Mouse (Mus musculus) left cerebral cortex, postnatal 4 days (tissue): ENCODE results near the gene 1700016K19Rik. TPM values are rescaled to one million over a fixed set of nuclear protein-coding genes. Genes with fewer than 3 reads are reported as not detected.

Experiments
- DNase-seq: peaks from one replicate; pipeline ENCODE4 v3.0.0-alpha.2; 2022
- intact Hi-C: fragments of 180-260 bp; cut with DNase I; formaldehyde crosslinking; loops from one replicate; pipeline ENCODE4 v1.15.1; 2025
- total RNA-seq, 2 experiments: library from RNA; stranded (reverse); gene quantifications; 2 replicates each; pipeline ENCODE4 v1.2.3; 2021

1700016K19Rik gene
- total RNA-seq, 2 experiments from 2014 or later = 4.6 to 4.8 TPM

DNA sequence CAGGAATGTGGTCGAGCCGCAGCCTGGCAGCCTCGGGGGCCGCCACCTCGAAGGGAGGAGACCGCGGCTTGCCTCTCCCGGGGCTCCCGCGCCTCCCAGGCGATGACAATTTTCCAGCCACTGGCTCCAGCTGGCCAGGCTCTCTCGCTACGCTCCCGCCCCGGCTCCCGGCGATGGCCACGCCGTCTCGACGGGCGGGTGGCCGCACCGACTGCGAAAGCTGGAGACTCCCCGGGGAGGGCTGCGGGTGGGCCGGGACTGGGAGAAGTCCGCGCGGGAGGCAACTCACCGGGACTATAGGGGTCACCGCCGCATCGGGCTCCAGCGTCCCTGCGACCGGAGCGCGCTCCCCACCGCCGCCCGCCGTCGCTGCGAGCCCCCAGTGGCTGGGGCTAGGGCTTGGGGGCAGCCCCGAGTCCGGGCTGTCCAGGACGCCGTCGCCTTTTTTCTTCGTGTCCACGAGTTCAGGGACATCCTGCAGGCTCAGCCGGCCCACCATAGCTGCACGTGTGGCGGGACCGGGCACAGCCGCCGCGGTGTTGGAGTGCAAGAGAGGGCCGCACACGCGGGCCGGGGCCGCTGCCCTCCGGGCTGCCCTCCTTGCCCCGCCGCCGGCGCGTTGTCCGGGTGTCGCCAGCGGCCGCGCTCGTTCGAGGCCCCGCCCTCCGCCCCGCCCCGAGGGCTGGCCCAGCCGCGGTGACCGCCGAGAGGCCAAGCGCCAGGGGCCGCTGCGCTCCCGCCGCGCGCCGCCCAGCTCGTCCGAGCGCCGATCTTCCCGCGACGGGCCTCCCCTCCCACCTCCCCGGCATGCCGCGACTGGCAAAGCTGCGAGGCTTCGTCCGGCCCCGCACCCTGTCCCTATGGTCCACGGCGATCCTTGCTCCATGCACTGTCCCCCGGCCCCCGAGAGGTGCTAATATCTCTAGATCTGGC lies 27.7 kb downstream of the 1700016K19Rik start, which contains the start of gene Rflnb:
Gene Rflnb, minus strand, starts transcription at position 644 of the 933 bp plus-strand sequence.
- DNase-seq = peak; percentile 79
- intact Hi-C loops = no loop called here

GRCm38 (mm10) chr11:76028072-76028465 lies 28.4 kb downstream of the 1700016K19Rik start:
- no peak for DNase-seq
- intact Hi-C loops = no loop called here

DNA sequence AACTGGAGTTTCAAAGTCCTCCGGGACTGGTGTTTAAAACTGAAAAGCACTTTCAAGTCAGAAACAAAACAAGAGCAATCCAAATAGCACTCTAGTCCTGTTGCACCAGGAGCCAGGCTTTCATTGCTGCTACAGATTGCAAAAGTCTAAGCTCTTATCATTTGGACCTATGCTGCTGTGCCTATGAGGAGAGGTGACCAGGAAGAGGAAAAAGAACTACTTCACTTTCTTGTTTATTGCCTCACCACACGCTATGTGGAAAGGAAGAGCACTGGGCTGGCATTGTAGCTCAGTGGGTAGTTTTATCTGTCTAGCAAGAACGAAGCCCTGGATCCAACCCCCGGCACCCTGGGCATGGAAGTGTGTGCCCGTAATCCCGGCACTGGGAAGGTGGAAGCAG lies 33.6 kb downstream of the 1700016K19Rik start:
- intact Hi-C loops = no loop called here
- DNase-seq = no peak

DNA sequence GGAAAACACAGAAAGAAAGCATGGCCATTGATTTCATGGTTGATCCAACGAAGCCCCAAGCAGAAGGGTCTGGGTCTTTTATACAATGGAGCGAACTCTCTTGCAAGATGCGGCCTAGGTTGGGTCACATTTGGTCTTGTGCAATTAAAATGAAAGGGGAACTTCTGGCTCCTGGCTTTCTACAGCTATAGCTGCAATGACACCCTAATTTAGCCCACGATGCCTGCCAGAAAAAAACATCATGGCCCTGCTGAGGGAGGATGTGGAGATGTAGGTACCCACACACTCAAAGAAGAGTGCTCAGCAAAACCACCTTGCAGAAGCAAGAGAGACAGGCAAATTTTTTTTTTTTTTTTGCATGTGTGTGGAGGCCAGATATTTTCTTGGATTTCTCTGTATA lies 34.1 kb downstream of the 1700016K19Rik start:
- DNase-seq = no peak
- intact Hi-C loops = no loop called here

GRCm38 (mm10) chr11:76035182-76035581 lies 35.5 kb downstream of the 1700016K19Rik start:
- intact Hi-C loops = no loop called here

DNA sequence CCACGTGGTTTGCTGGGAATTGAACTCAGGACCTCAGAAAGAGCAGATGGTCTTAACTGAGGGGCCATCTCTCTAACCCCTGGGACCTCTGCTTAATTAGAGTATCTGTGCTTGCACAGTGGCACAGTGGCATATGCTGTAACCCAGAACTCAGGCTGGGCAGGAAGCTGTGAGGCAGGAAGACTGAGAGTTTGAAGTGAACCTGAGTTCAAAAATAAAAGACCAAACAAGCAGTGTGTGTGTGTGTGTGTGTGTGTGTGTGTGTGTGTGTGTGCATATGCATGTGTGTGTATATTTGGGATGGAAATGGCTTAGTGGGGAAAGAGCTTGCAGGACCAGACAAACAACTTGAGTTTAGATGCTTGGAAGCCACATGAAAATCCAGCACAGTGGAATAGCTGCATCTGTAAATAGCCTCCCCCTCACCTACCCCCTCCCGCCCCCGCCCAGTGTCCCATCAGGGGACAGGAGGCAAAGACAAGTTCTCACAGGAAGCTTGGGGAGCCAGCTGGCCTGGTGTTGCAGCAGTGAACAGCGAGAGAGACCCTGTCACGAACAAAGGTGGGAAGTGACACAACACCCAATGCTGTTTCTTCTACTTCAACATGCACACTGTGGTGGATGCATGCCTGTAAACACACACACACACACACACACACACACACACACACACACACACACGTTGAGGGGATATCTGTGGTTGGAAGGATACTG lies 38.0 kb downstream of the 1700016K19Rik start:
- intact Hi-C loops = no loop called here
- DNase-seq = no peak

More at GRCm38 (mm10) chr11:76035182-76035581, 35.5 kb downstream of the 1700016K19Rik start:
- peak; percentile 47 for DNase-seq

DNA sequence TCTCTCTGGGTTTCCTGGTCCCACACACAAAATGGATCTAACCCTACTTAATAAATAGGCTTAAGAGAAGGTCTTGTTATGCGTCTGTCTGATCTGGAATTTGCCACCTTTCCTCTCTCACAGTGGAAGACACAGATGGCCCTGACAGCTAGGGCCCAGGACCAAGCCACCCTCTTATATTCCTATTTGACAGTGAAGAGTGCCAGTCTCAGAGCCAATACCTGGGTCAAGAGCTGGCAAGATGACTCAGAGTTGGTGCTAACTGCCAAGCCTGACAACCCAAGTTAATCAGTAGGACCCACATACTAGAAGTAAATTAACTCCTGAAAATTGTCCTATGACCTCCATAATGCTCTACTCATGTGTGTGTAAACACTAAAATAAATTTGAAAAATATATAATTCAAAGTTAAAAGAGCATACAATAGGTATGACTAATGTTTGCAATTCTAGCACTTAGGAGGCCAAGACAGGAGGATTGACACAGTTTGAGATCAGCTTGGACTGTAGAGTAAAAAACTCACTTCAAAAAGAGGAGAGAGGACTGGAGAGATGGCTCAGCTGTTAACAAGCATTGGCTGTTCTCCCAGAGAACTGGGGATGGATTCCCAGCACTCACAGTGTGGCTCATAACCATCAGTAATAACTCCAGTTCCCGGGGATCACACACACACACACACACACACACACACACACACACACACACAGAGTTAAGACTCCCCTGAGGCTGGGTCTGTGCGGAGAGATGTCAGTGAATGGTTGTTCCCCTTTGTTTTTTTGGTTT lies 39.8 kb downstream of the 1700016K19Rik start:
- intact Hi-C loops = no loop called here
- DNase-seq = no peak

- DNase-seq = no peak
- intact Hi-C loops = no loop called here
Measured at GRCm38 (mm10) chr11:76040106-76040505, 40.4 kb downstream of the 1700016K19Rik start.

GRCm38 (mm10) chr11:76040761-76041376 lies 41.2 kb downstream of the 1700016K19Rik start:
- no peak for DNase-seq
- intact Hi-C loops = no loop called here

- intact Hi-C loops = no loop called here
- no peak for DNase-seq
Measured at GRCm38 (mm10) chr11:76042041-76042638, 42.4 kb downstream of the 1700016K19Rik start.

DNA sequence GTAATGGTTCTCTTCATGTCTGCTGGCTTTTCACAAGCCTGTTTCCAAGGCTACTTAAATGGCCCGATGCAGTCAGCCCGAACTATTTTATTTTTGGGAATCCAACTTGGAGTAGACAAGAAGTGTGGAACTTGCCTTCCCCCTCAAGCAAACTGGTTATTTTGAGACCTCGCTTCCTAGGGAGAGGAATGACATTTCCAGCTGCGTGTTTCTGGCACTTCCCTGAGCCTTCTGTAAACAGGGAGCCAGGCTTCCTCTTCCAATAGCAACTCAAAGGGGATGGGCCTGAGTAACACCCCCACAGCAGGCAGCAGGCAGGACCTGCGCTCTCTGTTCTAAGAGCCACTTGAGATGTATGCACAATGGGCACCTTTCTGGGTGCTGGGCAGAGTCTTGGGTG lies 43.2 kb downstream of the 1700016K19Rik start:
- intact Hi-C loops = no loop called here
- DNase-seq = no peak

DNA sequence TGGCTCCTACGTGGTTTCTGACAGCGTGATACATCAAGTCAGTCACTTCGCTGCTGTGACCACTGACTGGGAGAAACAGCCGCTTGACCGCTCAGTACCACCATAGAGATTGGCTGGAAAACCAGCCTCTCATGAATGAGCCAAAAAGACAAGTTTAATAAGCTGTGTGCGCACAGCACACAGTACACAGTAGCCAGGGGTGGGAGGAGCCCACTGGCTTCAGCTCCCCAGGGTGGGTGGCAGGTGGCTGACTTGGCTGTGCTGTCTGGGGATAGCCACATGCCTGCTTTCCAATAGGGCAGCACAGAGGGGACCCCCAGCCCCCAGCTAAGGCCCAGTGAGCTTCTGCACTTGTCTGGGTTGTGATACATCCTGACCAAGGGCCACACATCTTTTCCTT lies 44.8 kb downstream of the 1700016K19Rik start:
- DNase-seq = peak; percentile 73
- intact Hi-C loops = no loop called here

GRCm38 (mm10) chr11:76045367-76045766 lies 45.7 kb downstream of the 1700016K19Rik start:
- no peak for DNase-seq
- intact Hi-C loops = no loop called here

- no peak for DNase-seq
- intact Hi-C loops = no loop called here
Measured at GRCm38 (mm10) chr11:76050509-76050908, 50.8 kb downstream of the 1700016K19Rik start.

DNA sequence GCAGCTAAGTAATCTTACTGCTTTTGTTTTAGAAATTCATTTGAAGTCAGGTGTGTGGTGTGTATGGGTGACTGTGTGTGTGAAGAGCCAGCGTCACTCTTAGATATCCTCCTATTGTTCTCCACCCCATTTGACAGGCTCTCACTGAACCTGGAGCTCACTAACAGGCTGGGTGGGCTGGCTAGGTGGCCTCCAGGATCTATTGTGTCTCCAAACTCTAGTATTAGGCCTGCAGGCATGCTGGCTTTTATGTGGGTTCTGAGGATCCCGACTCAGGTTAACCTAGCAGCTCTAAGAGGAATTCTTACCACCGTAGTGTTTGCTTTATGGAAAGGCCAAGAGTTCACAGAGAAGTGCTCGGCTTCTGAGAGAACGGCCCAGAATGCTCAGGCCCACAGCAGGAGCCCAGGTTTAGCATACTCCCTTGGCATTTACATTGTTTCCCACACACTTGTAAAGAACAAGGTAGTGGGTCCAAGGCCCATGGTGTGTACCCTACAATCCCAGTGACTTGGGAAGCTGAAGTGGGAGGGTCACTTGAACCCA lies 51.3 kb downstream of the 1700016K19Rik start:
- intact Hi-C loops = no loop called here
- DNase-seq = no peak

DNA sequence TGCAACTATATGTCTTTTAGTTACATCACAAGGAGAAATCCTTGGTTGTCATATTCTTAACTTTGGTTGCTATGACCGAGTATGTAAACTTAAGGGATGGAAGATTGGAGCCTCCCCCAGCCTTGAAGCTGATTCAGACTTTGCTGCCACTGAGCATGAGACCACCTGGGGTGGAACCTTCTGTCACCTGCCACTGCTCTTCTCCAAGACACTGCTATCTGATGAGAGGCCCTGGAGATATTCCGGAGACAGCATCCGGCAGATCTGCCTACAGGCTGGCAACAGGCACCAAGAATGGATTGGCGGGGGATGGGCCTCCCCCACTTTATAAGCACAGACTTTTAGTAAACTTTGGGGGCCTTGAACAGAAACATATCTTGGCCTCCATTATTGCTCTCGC lies 52.8 kb downstream of the 1700016K19Rik start:
- no peak for DNase-seq
- intact Hi-C loops = no loop called here
